Mouse (Mus musculus) hindbrain, embryonic 15.5 days (tissue): ENCODE measurements at regions not wholly inside any gene's neighbourhood (a gene's known extent, or its start where the extent isn't known, plus 50 kb on each side); places are given as distances from the start of the nearest gene placed in this dataset.
A peak's percentile ranks its signal among the peaks of the same experiment; 100 is the strongest.

Experiments
- ATAC-seq: fragments of 200-750 bp; cut with Nextera tagmentation; 2 replicates; pipeline ENCODE4 v1.8.0; 2017; ENCODE audit warnings: low read depth, moderate number of reproducible peaks, moderate TSS enrichment; ENCODE audit not compliant: low FRiP score
- H3K27ac ChIP-seq: fragments of 300-500 bp; sonication (generic); replicated peaks from 2 replicates; pipeline ENCODE4 v1.5.1; 2015; ENCODE audit warnings: mild to moderate bottlenecking, inconsistent platforms
- H3K27me3 ChIP-seq: fragments of 300-500 bp; sonication (generic); 2 replicates; pipeline ENCODE4 v1.6.1; 2015; ENCODE audit warnings: control low read depth, inconsistent platforms
- H3K36me3 ChIP-seq: fragments of 300-500 bp; sonication (generic); 2 replicates; pipeline ENCODE4 v1.6.1; 2015; ENCODE audit warnings: control low read depth, inconsistent platforms
- H3K4me1 ChIP-seq: fragments of 300-500 bp; sonication (generic); replicated peaks from 2 replicates; pipeline ENCODE4 v1.6.1; 2015; ENCODE audit warnings: control low read depth, inconsistent platforms
- H3K4me2 ChIP-seq: fragments of 300-500 bp; sonication (generic); 2 replicates; pipeline ENCODE4 v1.6.1; 2015; ENCODE audit warnings: moderate library complexity, mild to moderate bottlenecking, inconsistent platforms
- H3K4me3 ChIP-seq: fragments of 300-500 bp; sonication (generic); 2 replicates; pipeline ENCODE4 v1.5.1; 2015; ENCODE audit warnings: mild to moderate bottlenecking, inconsistent platforms
- H3K9ac ChIP-seq: fragments of 300-500 bp; sonication (generic); 2 replicates; pipeline ENCODE4 v1.6.1; 2015; ENCODE audit warnings: inconsistent platforms
- H3K9me3 ChIP-seq: fragments of 300-500 bp; sonication (generic); 2 replicates; pipeline ENCODE4 v1.6.1; 2016; ENCODE audit warnings: control low read depth, inconsistent platforms
- WGBS: fragments of 180-500 bp; shearing (Covaris S2); methylation state at CpG from one replicate; pipeline ENCODE4 v1.1.7; 2015; 5-methylcytosine and 5-hydroxymethylcytosine counted together

- no peak overlapping the region for H3K4me3 ChIP-seq
- peaks cover 10% of the 10 kb centered on the region; the same call in 1 of the 2 replicates for H3K4me1 ChIP-seq
- WGBS = 89% methylated on average over 2 of the region's 2 CpGs
These were observed 145.5 kb upstream of the Zfp618 start for GRCm38 (mm10) chr4:62819889-62820288.

GRCm38 (mm10) chr4:62821288-62821687 lies 144.1 kb upstream of the Zfp618 start:
- no peak for ATAC-seq
- Histone ChIP-seq H3K9me3 (no peaks in the 10 kb centered on the region), H3K27ac (no peak overlapping the region), H3K4me3 (no peak overlapping the region), H3K9ac (no peak overlapping the region), H3K4me2 (no peak overlapping the region), H3K36me3 (no peaks in the 10 kb centered on the region), H3K27me3 (no peaks in the 10 kb centered on the region), H3K4me1 (peaks cover 10% of the 10 kb centered on the region; the same call in 1 of the 2 replicates)
- WGBS = 61% methylated on average over 2 of the region's 2 CpGs

More at GRCm38 (mm10) chr4:62819889-62820288, 145.5 kb upstream of the Zfp618 start:
- Histone ChIP-seq H3K9me3 (no peaks in the 10 kb centered on the region), H3K4me2 (no peak overlapping the region), H3K27ac (no peak overlapping the region), H3K27me3 (no peaks in the 10 kb centered on the region), H3K9ac (no peak overlapping the region), H3K36me3 (no peaks in the 10 kb centered on the region)
- ATAC-seq = no peak

GRCm38 (mm10) chr4:62822568-62822967 lies 142.8 kb upstream of the Zfp618 start:
- 0 out of 2 replicates have a peak, but pooled peaks have one; percentile 9 for ATAC-seq
- Histone ChIP-seq H3K4me1 (peaks cover 10% of the 10 kb centered on the region; the same call in 1 of the 2 replicates), H3K9ac (no peak overlapping the region), H3K36me3 (no peaks in the 10 kb centered on the region), H3K4me3 (no peak overlapping the region), H3K27me3 (no peaks in the 10 kb centered on the region), H3K27ac (no peak overlapping the region), H3K9me3 (no peaks in the 10 kb centered on the region), H3K4me2 (no peak overlapping the region)
- 53% methylated on average over 7 of the region's 7 CpGs for WGBS

- 0 out of 2 replicates have a peak, but pooled peaks have one; percentile 44 for ATAC-seq
- Histone ChIP-seq H3K9ac (no peak overlapping the region), H3K27me3 (no peaks in the 10 kb centered on the region), H3K9me3 (no peaks in the 10 kb centered on the region), H3K4me1 (peaks cover 10% of the 10 kb centered on the region; the same call in 1 of the 2 replicates), H3K4me3 (no peak overlapping the region), H3K4me2 (no peak overlapping the region), H3K27ac (no peak overlapping the region), H3K36me3 (no peaks in the 10 kb centered on the region)
- 71% methylated on average over 7 of the region's 7 CpGs for WGBS
These were observed 142.3 kb upstream of the Zfp618 start for GRCm38 (mm10) chr4:62823082-62823481.

- Histone ChIP-seq H3K4me3 (no peak overlapping the region), H3K9ac (no peak overlapping the region), H3K36me3 (no peaks in the 10 kb centered on the region), H3K4me2 (no peak overlapping the region), H3K27me3 (no peaks in the 10 kb centered on the region), H3K9me3 (no peaks in the 10 kb centered on the region), H3K27ac (no peak overlapping the region), H3K4me1 (peaks cover 10% of the 10 kb centered on the region; the same call in 1 of the 2 replicates)
- WGBS = 38% methylated on average over 9 of the region's 9 CpGs
- 0 out of 2 replicates have a peak, but pooled peaks have one; percentile 47 for ATAC-seq
These were observed 141.7 kb upstream of the Zfp618 start for GRCm38 (mm10) chr4:62823555-62824250.

- Histone ChIP-seq H3K27me3 (no peaks in the 10 kb centered on the region), H3K4me2 (no peak overlapping the region), H3K9me3 (no peaks in the 10 kb centered on the region), H3K4me1 (peaks cover 10% of the 10 kb centered on the region; the same call in 1 of the 2 replicates), H3K9ac (no peak overlapping the region), H3K27ac (0 out of 2 replicates have a peak overlapping the region, but pooled peaks have one; percentile 18), H3K4me3 (no peak overlapping the region), H3K36me3 (no peaks in the 10 kb centered on the region)
- WGBS = 52% methylated on average over 10 of the region's 10 CpGs
- ATAC-seq = peak; percentile 46; the same call in 1 of the 2 replicates
These were observed 140.8 kb upstream of the Zfp618 start for GRCm38 (mm10) chr4:62824581-62824980.

- H3K36me3 ChIP-seq = no peaks in the 10 kb centered on the region
- H3K27ac ChIP-seq = peak overlapping the region; percentile 62
- no peak overlapping the region for H3K9ac ChIP-seq
- no peak overlapping the region for H3K4me3 ChIP-seq
- H3K27me3 ChIP-seq = no peaks in the 10 kb centered on the region
- H3K4me1 ChIP-seq = peaks cover 10% of the 10 kb centered on the region; the same call in 1 of the 2 replicates
- H3K9me3 ChIP-seq = no peaks in the 10 kb centered on the region
- no peak for ATAC-seq
- 69% methylated on average over 5 of the region's 5 CpGs for WGBS
- H3K4me2 ChIP-seq = no peak overlapping the region
These were observed 140.1 kb upstream of the Zfp618 start for GRCm38 (mm10) chr4:62825256-62825655.

GRCm38 (mm10) chr4:62828963-62829362 lies 136.4 kb upstream of the Zfp618 start:
- no peaks in the 10 kb centered on the region for H3K36me3 ChIP-seq
- no peak for ATAC-seq
- no peak overlapping the region for H3K4me3 ChIP-seq
- peaks cover 4% of the 10 kb centered on the region for H3K4me1 ChIP-seq
- no peak overlapping the region for H3K4me2 ChIP-seq
- H3K9me3 ChIP-seq = no peaks in the 10 kb centered on the region
- H3K9ac ChIP-seq = no peak overlapping the region
- 42% methylated on average over 7 of the region's 7 CpGs for WGBS
- H3K27ac ChIP-seq = no peak overlapping the region
- no peaks in the 10 kb centered on the region for H3K27me3 ChIP-seq

GRCm38 (mm10) chr4:62833944-62834343 lies 131.4 kb upstream of the Zfp618 start:
- Histone ChIP-seq H3K27me3 (no peaks in the 10 kb centered on the region), H3K4me1 (peaks cover 5% of the 10 kb centered on the region), H3K4me2 (peak overlapping the region; percentile 16; the same call in 1 of the 2 replicates), H3K4me3 (no peak overlapping the region), H3K27ac (no peak overlapping the region), H3K36me3 (no peaks in the 10 kb centered on the region), H3K9me3 (no peaks in the 10 kb centered on the region), H3K9ac (no peak overlapping the region)
- ATAC-seq = peak; percentile 87
- 9% methylated on average over 7 of the region's 7 CpGs for WGBS

- Histone ChIP-seq H3K9me3 (no peaks in the 10 kb centered on the region), H3K36me3 (no peaks in the 10 kb centered on the region), H3K9ac (no peak overlapping the region), H3K4me1 (peaks cover 5% of the 10 kb centered on the region), H3K4me3 (no peak overlapping the region), H3K27ac (no peak overlapping the region), H3K27me3 (no peaks in the 10 kb centered on the region), H3K4me2 (no peak overlapping the region)
- WGBS = 73% methylated on average over 6 of the region's 6 CpGs
- ATAC-seq = no peak
These were observed 128.5 kb upstream of the Zfp618 start for GRCm38 (mm10) chr4:62836875-62837274.

GRCm38 (mm10) chr4:62850526-62850925 lies 114.8 kb upstream of the Zfp618 start:
- 89% methylated on average over 5 of the region's 5 CpGs for WGBS
- ATAC-seq = no peak
- H3K9me3 ChIP-seq = no peaks in the 10 kb centered on the region
- no peak overlapping the region for H3K27ac ChIP-seq
- H3K9ac ChIP-seq = no peak overlapping the region
- H3K4me3 ChIP-seq = no peak overlapping the region
- no peaks in the 10 kb centered on the region for H3K4me1 ChIP-seq
- no peak overlapping the region for H3K4me2 ChIP-seq
- H3K27me3 ChIP-seq = no peaks in the 10 kb centered on the region
- no peaks in the 10 kb centered on the region for H3K36me3 ChIP-seq

- WGBS = 88% methylated on average over 1 of the region's 1 CpGs
- Histone ChIP-seq H3K9ac (no peak overlapping the region), H3K27me3 (no peaks in the 10 kb centered on the region), H3K4me2 (no peak overlapping the region), H3K27ac (no peak overlapping the region), H3K4me1 (no peaks in the 10 kb centered on the region), H3K36me3 (no peaks in the 10 kb centered on the region), H3K9me3 (no peaks in the 10 kb centered on the region), H3K4me3 (no peak overlapping the region)
- no peak for ATAC-seq
These were observed 112.0 kb upstream of the Zfp618 start for GRCm38 (mm10) chr4:62853335-62853734.
